Mouse (Mus musculus): ENCODE measurements around the gene Slc39a3.
"Not testable (repeated sequence)": the region's sequence is repeated elsewhere in the genome, so short reads cannot be mapped to it uniquely, and the experiment has no call there.

Slc39a3 gene

DNA sequence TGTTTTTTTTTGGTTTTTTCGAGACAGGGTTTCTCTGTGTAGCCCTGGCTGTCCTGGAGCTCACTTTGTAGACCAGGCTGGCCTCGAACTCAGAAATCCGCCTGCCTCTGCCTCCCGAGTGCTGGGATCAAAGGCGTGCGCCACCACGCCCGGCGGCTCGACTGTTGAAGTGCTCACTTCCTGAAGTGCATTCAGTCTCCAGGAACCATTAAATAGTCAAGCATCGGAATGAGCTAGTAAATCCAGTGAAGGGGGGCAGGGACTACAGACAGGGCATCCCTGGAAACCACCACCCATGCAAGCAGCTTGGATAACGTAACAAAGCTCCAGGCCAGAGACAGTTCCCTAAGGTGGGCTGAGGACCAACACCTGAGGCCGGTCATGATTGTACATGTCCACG is 8.0 kb upstream of the Slc39a3 start:
- not testable (repeated sequence) for DNase-seq (ENCODE audit: low read depth)

DNA sequence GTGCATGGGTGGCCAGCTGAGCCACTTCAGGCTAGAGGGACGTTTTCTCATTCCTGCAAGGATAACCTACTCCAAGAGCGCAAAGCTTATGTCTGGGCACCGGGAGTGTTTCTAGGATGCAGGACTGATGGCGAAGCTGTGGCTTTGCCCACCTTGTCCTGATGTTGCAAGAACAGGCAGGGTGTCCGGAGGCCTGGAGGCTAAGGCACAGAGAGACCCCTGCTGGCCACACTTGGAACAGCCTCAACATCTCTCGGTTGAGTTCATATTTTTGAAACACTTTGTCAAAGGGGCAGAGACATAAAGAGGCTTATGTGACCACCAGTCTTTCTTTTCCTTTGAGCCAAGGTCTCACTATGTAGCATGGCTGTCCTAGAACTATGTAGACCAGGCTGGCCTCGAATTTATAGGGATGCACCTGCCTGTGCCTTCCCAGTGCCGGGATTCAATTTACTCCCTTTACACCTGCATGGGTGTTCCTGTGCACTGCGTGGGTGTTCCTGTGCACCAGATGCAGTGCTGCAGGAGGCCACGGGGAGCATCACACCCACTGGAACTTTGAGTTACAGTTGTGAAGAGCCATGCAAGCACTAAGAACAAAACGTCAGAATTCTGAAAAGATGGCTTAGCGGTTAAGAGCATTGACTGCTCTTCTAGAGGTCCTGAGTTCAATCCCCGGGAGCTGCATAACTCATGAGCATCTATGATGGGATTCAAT is 4.4 kb upstream of the Slc39a3 start:
- DNase-seq (ENCODE audit: low read depth): peak; percentile 48

DNA sequence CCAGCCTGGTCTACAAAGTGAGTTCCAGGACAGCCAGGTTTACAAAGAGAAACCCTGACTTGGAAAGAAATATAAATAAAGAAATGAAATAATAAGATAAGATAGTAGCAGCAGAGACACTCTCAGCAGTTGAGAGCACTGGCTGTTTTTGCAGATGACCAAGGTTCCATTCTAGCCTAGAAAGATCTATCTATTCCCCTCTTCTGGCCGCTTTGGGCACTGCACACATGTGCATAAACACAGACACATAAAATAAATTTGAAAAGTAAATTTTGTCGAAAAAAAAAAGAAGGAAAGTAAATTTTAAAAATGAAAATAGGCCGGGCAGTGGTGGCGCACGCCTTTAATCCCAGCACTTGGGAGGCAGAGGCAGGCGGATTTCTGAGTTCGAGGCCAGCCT is 975 bp downstream of the Slc39a3 start:
- DNase-seq (ENCODE audit: low read depth): no peak

DNA sequence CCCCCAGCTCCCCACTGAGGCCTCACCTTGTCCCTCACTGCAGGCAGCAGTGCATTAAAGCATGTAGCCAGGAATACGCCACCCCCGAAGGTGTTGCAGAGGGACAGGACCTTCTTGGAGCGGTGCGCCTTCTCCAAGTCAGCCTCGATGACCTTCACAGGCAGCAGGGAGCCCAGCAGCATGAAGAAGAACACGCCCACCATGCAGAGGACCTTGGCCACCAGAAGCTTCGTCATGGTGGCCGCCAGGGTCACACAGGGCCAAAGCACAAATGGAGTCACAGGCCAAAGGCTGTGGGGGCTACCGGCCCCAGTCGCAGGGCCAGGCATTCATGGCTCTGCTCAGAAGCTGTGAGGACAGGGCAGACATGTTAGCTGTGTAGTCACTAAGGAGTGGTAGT is 3.6 kb downstream of the Slc39a3 start:
- DNase-seq (ENCODE audit: low read depth): no peak

DNA sequence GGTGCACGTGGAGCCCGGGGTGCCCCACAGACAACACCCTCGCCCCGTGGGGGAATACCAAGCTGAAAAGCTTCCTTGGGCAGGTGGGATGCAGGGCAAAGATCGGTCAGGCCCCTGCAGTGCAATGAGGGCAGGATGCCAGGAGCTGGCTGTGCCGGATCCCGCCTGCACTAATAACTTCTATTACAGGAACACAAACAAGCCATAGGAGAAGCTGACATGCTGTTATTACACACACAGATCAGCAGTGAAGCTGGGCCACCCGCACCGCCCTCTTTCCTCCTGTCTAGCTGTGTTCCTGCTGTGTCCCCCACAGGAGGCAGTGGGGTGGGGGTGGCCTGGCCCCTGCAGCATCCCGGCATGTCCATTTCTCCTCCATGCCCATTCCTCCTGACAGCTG is 8.2 kb downstream of the Slc39a3 start:
- DNase-seq (ENCODE audit: low read depth): no peak

DNA sequence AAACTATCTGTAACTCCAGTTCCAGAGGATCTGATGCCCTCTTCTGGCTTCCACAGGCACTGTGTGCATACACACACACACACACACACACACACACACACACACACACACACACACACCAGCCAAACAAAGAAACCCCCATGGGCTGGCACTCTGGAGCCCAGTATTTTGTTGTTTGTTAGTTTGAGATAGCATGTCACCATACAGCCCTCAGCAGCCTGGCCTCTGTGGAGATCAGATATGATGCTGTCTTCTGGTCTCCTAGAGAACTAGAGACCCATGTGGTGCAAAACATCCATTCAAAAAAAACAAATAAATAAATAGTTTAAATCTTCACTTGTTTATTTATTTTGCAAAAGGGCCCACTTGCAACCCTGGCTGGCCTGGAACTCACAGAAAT is 9.0 kb downstream of the Slc39a3 start:
- DNase-seq (ENCODE audit: low read depth): no peak

DNA sequence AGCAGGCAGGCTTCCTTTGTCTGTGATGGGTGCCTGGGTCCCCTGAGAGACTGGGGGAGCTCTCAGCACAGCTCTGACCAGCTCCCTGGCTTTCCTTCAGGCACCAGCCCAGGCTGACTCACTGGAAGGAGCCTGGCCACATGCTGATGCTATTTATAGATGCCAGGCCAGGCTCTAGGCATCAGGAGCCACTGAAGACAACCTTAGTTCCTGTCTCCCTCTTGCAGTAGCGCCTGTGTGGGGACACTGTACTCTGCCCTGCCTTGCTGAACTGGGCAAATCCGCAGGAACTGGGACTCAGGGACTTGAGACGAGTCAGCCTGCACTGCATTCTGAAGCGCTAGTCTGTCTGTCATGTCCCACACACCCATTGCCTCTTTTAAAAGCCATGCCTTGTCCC is 9.9 kb downstream of the Slc39a3 start:
- DNase-seq (ENCODE audit: low read depth): no peak

DNA sequence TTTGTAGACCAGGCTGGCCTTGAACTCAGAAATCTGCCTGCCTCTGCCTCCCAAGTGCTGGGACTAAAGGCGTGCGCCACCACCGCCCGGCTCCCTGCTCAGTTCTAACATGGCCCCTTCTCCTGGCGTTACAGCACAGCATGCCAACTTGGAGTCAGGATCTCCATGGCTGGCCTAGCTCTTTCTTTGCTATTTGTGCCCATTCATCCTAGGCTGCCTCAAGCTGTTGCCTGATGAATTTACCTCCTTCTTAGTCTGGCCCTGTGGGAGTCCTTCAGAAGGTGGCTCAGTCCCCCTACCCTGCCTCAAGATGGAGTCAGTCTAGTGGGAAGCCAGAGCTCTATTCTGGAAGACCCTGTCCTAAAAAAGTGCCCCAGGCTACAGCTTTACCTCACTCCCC is 10.4 kb downstream of the Slc39a3 start:
- no peak for DNase-seq (ENCODE audit: low read depth)

DNA sequence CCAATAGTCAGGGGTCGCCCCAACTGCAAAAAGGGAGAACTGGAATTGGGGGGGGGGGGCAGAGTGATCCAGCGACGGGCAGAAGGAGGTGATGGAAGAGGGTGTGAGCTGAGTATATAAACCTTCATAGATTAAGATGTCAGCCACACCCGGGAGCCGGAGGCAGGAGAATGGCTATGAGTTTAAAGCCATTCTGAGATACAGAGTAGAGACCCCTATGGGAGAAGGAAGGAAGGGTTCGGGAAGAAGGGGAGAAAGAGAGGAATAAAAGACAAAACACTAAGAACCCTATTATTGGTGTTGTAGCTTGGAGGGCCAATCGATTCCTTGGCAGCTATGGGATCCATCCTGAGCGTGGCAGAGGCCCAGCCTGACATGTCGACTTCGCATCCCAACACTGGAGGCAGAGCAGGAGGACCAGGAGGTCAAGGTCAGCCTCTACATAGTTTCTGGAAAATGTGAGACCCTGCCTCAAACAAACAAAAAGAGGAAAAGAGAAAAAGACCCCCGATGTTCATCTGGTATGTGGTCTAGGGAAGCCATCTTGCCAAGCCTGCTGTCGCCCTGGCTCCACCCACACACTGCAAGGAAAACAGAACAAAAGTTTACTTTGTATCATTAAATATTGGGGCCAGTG is 11.5 kb downstream of the Slc39a3 start, which contains the start of gene Diras1:
Gene Diras1 (minus strand): TSS at position 24 of the 637 bp plus-strand sequence.
- no peak for DNase-seq (ENCODE audit: low read depth)

DNA sequence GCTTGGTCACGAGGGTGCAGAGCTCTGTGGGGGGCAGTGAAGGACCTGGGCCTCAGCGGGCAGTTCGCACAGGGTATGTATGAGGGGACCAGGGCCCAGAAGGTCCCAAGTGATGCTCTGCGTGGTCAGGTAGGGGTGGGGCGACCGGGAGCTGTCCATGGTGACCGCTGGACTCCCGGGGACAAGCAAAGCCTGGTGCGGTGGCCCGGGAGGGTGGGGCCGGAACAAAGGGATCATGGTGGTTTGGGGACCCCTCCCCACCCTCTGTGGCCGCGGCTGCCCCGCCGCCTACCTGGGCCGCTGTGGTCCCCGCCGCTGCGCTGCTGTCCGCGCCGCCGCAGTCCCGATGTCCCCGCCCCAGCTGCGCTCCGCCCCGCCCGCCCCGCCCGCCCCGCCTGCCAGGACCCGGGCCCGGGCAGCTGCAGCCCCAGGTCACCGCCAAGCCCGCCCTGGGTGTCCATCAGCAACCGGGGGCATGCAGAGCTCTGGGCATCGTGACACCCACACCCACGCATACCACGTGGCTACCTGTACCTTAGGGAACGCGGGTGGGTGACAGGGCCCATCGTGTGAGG is 12.1 kb downstream of the Slc39a3 start:
- DNase-seq (ENCODE audit: low read depth): no peak

DNA sequence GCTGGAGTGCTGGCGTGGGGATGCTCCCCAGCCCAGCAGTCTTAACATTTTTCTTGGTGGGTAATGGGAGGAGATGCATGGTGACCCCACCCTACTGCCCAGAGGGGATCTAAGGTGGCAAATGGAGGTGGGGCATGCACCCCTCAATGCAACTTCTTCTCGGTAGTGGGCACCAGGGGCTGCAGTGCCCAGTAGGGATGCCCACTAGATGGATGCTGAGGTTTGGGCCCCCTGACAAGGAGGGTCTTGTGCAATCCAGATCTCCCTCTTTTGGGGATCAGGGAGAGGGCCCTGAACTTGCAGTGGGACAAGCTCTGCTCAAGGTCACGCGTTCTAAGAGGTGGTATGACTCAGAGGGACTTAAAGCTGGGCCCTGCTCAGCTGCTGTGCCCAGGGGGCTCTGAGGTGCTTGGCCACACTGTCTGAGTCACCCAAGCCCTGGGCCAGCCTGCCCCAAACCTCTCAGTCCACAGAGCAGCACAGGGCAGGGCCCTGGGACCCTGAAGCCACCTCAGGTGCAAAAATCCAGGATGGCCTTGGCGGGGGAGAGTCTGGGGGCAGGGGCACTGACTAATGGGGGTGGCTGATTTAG is 12.8 kb downstream of the Slc39a3 start:
- no peak for DNase-seq (ENCODE audit: low read depth)

DNA sequence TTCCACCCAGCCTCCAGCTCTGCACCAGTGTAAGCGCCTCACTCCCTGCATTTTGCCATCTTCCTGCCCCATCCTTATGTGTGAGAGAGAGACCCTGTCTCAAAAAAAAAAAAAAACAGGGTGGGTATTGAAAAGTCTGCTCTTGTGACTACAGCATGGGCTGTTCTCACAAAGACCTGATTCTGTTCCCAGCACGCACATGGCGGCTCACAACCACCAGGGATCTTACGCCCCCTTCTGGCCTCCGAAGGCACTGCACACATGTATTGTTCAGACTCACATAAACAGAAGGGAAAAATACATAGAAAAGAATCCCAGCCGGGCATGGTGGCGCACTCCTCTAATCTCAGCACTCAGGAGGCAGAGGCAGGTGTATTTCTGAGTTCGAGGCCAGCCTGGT is 14.5 kb downstream of the Slc39a3 start:
- no peak for DNase-seq (ENCODE audit: low read depth)

DNA sequence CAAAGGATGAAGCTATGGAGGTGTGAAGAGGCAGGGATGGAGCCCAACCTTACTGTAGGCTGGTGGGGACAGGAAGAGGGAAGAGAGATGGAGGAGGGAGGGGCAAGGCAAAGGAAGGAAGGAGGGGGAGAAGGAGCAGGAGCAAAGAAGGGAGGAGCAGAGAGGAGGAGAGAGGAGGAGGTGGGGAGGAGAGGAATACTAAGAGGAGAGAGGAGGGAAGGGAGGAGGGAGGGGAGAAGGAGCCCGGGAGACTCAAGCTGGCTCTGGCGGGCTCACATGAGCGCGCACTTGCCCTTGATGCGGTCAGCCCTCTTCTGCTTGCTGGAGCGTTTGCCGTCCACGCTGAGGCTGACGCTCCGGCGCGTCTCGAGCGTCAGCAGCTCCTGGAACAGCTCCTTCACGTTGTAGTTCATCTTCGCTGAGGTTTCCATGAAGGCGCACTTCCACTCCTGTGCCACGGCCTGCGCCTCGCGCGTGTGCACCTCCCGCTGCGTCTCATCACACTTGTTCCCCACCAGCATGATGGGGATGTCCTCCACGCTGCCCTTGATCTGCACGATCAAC is 15.6 kb downstream of the Slc39a3 start:
- DNase-seq (ENCODE audit: low read depth): no peak

DNA sequence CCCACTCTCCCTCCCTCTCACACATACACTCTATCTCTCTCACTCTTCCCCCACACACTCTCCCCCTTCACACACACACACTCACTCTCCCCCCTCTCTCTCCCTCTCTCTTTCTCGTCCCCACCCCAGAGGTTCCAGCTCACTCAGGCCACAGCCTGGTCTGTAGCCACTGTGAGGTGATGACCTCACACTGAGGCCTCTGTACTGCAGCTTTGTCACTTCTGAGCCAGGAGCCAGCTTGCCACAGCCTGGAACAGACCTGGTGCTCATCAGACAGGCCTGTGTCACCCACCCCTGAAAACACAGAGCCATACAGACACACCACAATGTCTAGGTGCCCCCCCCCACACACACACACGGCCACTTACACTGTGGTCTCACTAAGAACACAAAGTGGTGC is 17.0 kb downstream of the Slc39a3 start:
- DNase-seq (ENCODE audit: low read depth): no peak

DNA sequence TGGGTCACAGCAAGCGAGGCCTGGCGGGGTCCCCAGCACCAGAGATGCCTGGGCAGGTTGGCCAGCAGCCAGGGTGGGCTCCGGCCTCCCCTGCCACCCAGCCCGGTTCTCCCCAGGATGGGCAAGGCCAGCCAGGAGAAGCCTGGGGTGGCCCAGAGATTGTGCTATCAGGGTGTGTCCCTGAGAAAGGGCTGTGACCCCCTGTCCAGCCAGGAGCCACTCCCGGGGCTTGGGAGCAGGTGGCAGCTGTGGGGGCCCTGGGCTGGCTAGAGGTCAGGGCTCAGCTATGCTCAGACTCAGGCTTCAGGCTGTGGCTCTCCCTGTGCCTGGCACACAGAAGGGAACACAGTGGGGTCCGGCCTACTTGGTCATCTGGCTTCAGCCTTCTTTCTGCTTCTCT is 17.5 kb downstream of the Slc39a3 start:
- no peak for DNase-seq (ENCODE audit: low read depth)

DNA sequence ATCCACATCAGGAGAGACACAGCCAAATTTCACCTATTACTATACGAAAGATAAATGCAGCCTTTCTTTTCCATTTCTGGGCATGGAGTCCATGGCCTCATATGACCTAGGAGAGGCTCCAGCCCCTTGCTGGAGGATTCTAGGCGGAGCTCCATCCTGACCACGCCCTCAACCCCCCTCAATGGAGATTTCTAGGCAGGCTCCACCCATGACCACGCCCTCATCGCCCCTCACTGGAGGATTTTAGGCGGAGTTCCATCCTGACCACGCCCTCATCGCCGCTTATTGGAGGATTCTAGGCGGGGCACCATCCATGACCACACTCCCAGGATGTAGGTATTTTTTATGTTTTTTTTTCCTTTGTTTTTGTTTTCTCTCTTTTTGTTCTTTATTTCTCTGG is 18.9 kb downstream of the Slc39a3 start:
- DNase-seq (ENCODE audit: low read depth): peak; percentile 75

DNA sequence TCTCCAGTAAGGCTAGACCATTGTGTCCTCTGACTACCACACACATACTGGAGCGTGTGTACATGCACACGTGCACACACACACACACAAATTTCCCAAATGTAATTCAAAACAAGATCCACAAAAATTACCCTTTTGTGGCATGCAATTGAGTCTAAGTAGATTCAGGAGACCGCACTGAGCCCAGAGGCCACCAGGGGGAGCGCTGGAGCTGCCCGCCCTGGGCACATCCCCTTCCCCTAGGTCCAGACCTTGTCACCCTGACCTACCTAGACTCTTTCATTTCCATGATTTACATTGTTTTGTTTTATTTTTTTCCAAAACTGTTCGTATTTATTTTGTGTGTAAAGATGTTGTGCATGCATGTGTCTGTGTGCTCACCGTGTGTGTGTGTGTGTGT is 20.6 kb downstream of the Slc39a3 start:
- no peak for DNase-seq (ENCODE audit: low read depth)

DNA sequence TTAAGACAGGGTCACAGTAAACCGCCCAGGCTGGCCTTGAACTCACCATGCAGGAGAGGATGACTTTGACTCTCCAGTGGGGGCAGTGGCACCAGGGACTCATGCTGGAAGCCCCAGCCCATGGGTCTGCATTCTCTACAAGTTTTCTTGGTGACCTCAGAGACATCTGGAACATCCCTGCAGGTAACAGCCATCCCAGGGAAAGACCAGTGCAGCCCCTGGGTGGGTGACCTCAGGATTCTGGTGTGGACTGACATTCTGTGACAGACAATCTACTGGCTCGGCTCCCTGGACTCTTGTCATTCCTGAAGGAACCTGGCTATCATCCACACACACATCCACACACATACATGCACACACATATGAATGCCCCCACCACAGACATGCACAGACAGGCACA is 21.6 kb downstream of the Slc39a3 start:
- no peak for DNase-seq (ENCODE audit: low read depth)

DNA sequence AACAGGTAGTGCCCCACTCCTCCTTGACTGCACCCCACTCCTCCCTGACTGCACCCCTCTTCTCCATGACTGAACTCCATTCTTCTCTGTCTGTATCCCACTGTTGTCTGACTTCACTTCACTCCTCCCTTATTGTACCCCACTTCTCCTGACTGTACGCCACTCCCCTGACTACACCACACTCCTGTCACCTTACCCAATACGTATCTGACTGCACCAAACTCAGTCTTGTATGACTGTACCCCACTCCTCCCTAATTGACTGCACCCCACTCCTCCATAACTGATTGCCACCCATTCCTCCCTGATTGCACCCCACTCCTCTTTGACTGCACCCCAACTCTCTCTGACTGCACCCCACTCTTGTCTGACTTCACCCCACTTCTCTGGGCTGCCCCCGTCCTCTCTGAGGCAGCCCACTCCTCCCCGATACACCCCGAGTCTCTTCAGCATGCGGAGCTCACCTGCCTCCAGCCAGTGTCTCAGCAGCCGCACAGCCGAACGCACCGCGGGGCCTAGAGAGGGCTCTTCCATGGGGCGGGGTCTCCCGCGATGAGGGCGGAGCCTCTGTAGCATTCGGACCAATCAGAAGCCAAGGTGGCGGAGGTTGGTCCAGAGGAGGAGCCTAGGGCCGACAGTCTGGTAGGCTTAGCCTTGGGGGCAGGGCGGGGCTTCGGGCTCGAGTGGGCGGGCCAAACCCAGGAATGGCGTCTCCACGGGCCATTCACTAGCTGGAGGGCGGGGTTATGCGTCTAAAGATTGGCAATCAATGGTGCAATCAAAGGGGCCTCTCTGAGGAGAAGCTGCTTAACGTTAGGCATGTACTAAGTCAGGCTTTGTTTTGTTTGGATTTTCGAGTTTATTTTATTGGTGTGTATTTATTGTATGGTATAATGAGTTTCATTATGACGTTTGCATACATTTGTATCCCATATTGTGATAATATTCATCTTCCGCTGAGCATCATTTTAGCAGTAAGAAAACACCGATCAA is 22.5 kb downstream of the Slc39a3 start, which contains the start of gene Gng7:
Gene Gng7 (minus strand): TSS at position 553 of the 992 bp plus-strand sequence.
- DNase-seq (ENCODE audit: low read depth): peak; percentile 95

DNA sequence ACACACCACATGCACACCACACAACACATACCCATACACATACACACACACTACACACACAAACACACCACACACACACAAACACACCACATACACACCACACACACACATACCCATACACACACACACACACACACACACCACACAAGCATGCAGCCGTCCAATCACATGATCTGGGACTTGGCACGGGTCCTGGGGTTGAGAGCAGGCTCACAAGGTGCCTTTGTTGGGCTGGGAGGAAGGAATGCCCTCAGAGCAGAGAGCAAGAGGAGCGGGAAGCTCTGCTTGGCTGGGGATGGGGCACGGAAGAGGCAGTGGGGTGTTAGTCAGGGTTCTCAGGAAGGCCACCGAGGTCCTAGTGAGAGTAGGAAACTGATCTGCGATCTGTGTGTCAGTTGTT is 26.4 kb downstream of the Slc39a3 start:
- DNase-seq (ENCODE audit: low read depth): no peak

DNA sequence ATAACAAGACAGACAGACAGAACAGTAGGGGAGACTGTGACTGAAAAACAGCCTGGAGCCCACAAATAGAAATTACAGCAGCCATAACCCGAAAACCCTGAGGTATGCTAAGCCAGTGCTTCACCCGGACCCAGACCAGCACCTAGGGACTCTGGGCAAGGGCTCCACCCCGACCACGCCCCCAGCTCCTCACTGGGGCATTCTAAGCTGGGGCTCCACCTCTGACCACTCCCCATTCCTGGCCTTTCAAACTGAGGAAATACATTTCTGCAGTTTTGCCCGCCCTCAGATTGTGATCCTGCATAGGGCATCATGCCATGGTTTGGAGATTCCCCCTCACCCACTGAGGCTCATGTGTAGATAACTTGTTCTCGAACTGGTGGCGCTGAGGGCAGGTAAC is 30.0 kb downstream of the Slc39a3 start:
- no peak for DNase-seq (ENCODE audit: low read depth)

All from c-Kit-positive CD71-positive TER-119-negative erythroid progenitor cells, embryonic 14.5 days (primary cell).